Mouse (Mus musculus): ENCODE data around the gene Rimkla. TPM values are rescaled to one million over a fixed set of nuclear protein-coding genes. Genes with fewer than 3 reads are reported as not detected.
"Not testable (repeated sequence)": the region's sequence is repeated elsewhere in the genome, so short reads cannot be mapped to it uniquely, and the experiment has no call there.

The Rimkla gene
- polyA plus RNA-seq (2012) = not detected in 2 replicates

DNA sequence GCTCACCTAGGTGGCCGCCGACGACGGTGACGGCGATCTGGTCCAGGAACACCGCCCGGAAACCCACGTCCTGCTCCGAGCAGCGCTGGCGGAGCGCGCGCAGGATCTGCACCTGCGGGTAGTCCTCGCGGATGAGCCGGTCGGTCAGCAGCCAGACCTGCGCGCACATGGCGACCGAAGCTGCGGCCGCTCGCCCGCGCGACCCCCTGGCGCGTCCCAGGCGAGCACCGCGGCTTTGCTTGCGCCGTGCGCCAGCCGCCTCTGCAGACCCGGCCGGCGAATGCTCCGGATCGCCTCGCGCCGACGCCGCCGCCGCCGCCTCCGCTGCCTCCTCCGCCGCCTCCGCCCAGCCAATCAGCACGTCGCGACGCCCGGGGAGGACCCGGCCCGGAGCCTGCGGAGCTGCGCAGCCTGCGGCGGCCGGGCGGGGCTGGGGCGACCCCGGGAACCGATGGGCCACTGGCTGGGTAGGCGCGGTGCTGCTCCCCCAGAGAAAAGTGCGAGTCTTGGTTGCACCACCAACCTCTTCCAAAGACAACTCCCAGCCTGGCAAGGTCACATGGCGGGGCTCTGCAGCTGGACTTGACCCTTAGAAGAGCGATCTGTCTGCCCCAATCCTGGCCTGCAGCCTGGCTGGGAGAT lies at the start of gene Rimkla:
TSS of gene Rimkla (minus strand) at position 338 of the 642 bp plus-strand sequence.
- peak within 1 kb of the TSS; percentile 34 for H3K4me3 ChIP-seq (replicated peaks)
- H3K4me1 ChIP-seq (ENCODE audit: control insufficient read depth) = peaks cover 2% of the 10 kb centered on the region
- H3K36me3 ChIP-seq (ENCODE audit: control insufficient read depth) = no peaks in the 10 kb centered on the region
- peaks cover 44% of the 10 kb centered on the region for H3K27me3 ChIP-seq (ENCODE audit: control insufficient read depth)
- peaks cover 5% of the 10 kb centered on the region; the same call in 1 of the 2 replicates for H3K9me3 ChIP-seq (ENCODE audit: control insufficient read depth, low read length)
- TF ChIP-seq GATA1 (IDR thresholded peaks at IDR 0.05; ENCODE audit: low read length) (no peak), TAL1 (IDR thresholded peaks at IDR 0.05; ENCODE audit: low read length) (no peak)

- Histone ChIP-seq H3K9me3 (ENCODE audit: control insufficient read depth, low read length) (no peaks in the 10 kb centered on the region), H3K4me1 (ENCODE audit: control insufficient read depth) (peaks cover 31% of the 10 kb centered on the region), H3K4me3 (replicated peaks) (peak overlapping the region; percentile 94), H3K36me3 (ENCODE audit: control insufficient read depth) (no peaks in the 10 kb centered on the region), H3K27me3 (ENCODE audit: control insufficient read depth) (no peaks in the 10 kb centered on the region; the same call in 1 of the 2 replicates)
- TF ChIP-seq GATA1 (IDR thresholded peaks at IDR 0.05; ENCODE audit: low read length) = no peak
- no peak for TF ChIP-seq TAL1 (IDR thresholded peaks at IDR 0.05; ENCODE audit: low read length)
Observed at GRCm38 (mm10) chr4:119540533-119540890, 48.1 kb upstream of the Rimkla start.

GRCm38 (mm10) chr4:119539836-119540532 lies 47.6 kb upstream of the Rimkla start:
- H3K4me3 ChIP-seq (replicated peaks) = peak overlapping the region; percentile 94
- peaks cover 31% of the 10 kb centered on the region for H3K4me1 ChIP-seq (ENCODE audit: control insufficient read depth)
- no peaks in the 10 kb centered on the region for H3K36me3 ChIP-seq (ENCODE audit: control insufficient read depth)
- no peaks in the 10 kb centered on the region; the same call in 1 of the 2 replicates for H3K27me3 ChIP-seq (ENCODE audit: control insufficient read depth)
- no peak for TF ChIP-seq GATA1 (IDR thresholded peaks at IDR 0.05; ENCODE audit: low read length)
- TF ChIP-seq TAL1 (IDR thresholded peaks at IDR 0.05; ENCODE audit: low read length) = no peak
- no peaks in the 10 kb centered on the region for H3K9me3 ChIP-seq (ENCODE audit: control insufficient read depth, low read length)

- peak within 1 kb of the TSS; percentile 94 for H3K4me3 ChIP-seq (replicated peaks)
- peaks cover 31% of the 10 kb centered on the region for H3K4me1 ChIP-seq (ENCODE audit: control insufficient read depth)
- no peak for TF ChIP-seq TAL1 (IDR thresholded peaks at IDR 0.05; ENCODE audit: low read length)
- TF ChIP-seq GATA1 (IDR thresholded peaks at IDR 0.05; ENCODE audit: low read length) = no peak
- H3K9me3 ChIP-seq (ENCODE audit: control insufficient read depth, low read length) = no peaks in the 10 kb centered on the region
- H3K27me3 ChIP-seq (ENCODE audit: control insufficient read depth) = no peaks in the 10 kb centered on the region; the same call in 1 of the 2 replicates
- H3K36me3 ChIP-seq (ENCODE audit: control insufficient read depth) = no peaks in the 10 kb centered on the region
Observed at GRCm38 (mm10) chr4:119539031-119539824, 46.8 kb upstream of the Rimkla start, which contains the start of gene Frg2f1. Frg2f1 (minus strand) TSS chr4:119539529.

DNA sequence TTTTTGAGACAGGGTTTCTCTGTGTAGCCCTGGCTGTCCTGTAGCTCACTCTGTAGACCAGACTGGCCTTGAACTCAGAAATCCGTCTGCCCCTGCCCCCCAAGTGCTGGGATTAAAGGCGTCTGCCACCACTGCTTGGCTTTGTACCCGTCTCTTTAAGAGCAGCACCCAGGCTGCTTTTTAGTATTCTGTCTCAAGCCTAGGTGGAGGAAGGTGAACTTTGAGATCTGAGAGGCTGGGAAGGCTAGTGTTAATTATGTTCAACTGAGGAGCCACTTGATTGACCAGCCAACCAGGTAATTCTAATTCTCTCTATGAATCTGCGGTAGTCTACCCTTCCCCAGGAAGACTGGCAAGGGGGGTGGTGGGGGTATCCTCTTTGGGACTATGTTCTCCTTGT lies 45.0 kb upstream of the Rimkla start:
- Histone ChIP-seq H3K4me1 (ENCODE audit: control insufficient read depth) (peaks cover 31% of the 10 kb centered on the region), H3K27me3 (ENCODE audit: control insufficient read depth) (no peaks in the 10 kb centered on the region; the same call in 1 of the 2 replicates), H3K4me3 (replicated peaks) (no peak overlapping the region), H3K9me3 (ENCODE audit: control insufficient read depth, low read length) (no peaks in the 10 kb centered on the region), H3K36me3 (ENCODE audit: control insufficient read depth) (no peaks in the 10 kb centered on the region)
- TF ChIP-seq GATA1 (IDR thresholded peaks at IDR 0.05; ENCODE audit: low read length) = no peak
- no peak for TF ChIP-seq TAL1 (IDR thresholded peaks at IDR 0.05; ENCODE audit: low read length)

DNA sequence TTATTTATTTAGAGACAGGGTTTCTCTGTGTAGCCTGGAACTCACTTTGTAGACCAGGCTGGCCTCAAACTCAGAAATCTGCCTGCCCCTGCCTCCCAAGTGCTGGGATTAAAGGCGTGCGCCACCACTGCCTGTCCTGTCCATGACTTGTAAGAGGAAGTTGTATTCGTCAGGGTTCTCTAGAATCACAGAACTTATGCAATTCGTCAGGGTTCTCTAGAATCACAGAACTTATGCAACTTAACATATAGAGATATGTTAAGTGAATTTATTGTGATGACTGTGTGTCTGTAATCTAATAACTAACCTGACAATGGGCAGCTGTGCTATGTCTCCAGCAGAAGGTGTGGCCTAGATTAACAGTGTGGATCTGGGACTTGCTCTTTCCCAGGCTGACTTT lies 44.2 kb upstream of the Rimkla start, which contains the start of gene Foxj3:
TSS of gene Foxj3 (plus strand) at position 390 of the 400 bp plus-strand sequence.
- H3K27me3 ChIP-seq (ENCODE audit: control insufficient read depth); H3K4me3 ChIP-seq (replicated peaks): not testable (repeated sequence)
- H3K4me1 ChIP-seq (ENCODE audit: control insufficient read depth) = peaks cover 27% of the 10 kb centered on the region

DNA sequence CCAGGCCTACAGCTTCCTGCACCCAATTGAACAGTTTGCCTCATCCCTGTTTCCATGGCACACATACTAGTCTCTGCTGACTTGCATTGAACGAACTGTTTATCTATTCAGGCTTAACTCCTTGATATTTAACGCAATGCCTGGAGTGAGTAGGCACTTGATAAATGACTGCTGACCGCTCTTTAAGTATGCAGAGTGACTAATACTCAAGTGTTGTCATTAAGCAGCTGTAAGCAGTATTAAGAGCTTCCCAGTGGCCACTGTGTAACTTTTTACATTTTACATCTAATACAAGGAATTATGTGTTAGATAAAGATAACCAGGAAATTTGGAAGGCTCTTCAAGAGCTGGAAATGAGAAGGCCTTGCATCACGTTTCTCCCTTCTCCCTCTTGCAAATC lies 42.7 kb upstream of the Rimkla start:
- no peak overlapping the region for H3K4me3 ChIP-seq (replicated peaks)
- no peak for TF ChIP-seq GATA1 (IDR thresholded peaks at IDR 0.05; ENCODE audit: low read length)
- no peak for TF ChIP-seq TAL1 (IDR thresholded peaks at IDR 0.05; ENCODE audit: low read length)
- no peaks in the 10 kb centered on the region for H3K36me3 ChIP-seq (ENCODE audit: control insufficient read depth)
- peaks cover 12% of the 10 kb centered on the region for H3K4me1 ChIP-seq (ENCODE audit: control insufficient read depth)
- no peaks in the 10 kb centered on the region; the same call in 1 of the 2 replicates for H3K27me3 ChIP-seq (ENCODE audit: control insufficient read depth)
- no peaks in the 10 kb centered on the region for H3K9me3 ChIP-seq (ENCODE audit: control insufficient read depth, low read length)

More for the DNA sequence above, 44.2 kb upstream of the Rimkla start, which contains the start of gene Foxj3:
- not testable (repeated sequence) for H3K36me3 ChIP-seq (ENCODE audit: control insufficient read depth); H3K9me3 ChIP-seq (ENCODE audit: control insufficient read depth, low read length)

DNA sequence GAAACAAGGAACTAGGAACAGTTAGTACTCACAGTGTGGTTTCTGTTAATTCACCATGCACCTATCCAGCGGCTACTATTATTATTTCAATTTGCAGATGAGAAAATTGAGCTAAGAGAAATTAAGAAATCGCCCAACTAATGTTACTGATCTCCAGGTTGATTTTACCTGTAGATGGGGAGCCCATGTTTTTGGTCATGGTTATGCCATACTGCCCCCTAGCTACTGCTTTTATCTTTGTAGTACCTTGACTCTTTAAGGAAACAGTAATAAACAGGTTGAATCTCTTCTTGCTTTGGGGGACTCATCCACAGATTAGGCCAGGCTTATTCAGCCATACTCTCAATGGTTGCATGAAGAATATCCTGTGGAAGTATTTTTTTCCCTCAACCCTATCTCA lies 39.4 kb upstream of the Rimkla start:
- Histone ChIP-seq H3K9me3 (ENCODE audit: control insufficient read depth, low read length) (no peaks in the 10 kb centered on the region), H3K27me3 (ENCODE audit: control insufficient read depth) (no peaks in the 10 kb centered on the region; the same call in 1 of the 2 replicates), H3K36me3 (ENCODE audit: control insufficient read depth) (no peaks in the 10 kb centered on the region), H3K4me1 (ENCODE audit: control insufficient read depth) (no peaks in the 10 kb centered on the region), H3K4me3 (replicated peaks) (no peak overlapping the region)
- TF ChIP-seq GATA1 (IDR thresholded peaks at IDR 0.05; ENCODE audit: low read length) (no peak), TAL1 (IDR thresholded peaks at IDR 0.05; ENCODE audit: low read length) (no peak)

Data from erythroblast, embryonic 14.5 days (primary cell).